ENCODE assay signal across 16 mouse cellular contexts in the genomic region with DNA sequence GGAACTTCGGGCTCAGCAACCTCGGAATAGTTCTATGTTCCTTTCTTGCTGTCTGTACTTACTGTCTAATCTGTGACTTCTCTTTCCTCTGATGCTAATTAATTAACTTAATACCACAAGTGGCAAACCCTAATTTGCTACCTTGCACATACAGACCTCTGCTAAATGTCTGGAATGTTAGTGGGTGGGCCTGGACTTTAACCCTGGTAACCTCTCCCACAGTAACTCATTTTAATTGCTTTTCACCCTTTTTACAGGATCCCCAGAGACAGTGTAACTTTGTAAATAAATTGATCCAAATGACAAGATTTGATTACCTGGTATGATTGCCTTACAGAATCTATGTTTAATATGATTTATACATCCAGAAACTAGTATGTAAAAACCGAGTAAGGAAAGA.
"Had no signal": no experiment of that assay in that cellular context is flagged by ENCODE, and none has a peak within 500 bp of the region (broad histone marks: within the 10 kb centered on the region; RNA-seq: fewer than 3 reads in every experiment).

No protein-coding gene starts in this region.

- DNase-seq: kidney, adult 2 months; liver; lung, adult 18-20 months; lung, postnatal 10 days; lung, postnatal 36 days; midbrain, embryonic 14.5 days; thymus, adult 18-20 months; thymus, postnatal 36 days had no signal

- H3K9me3 ChIP-seq: limb, embryonic 10.5 days; liver, embryonic 12.5 days; liver, embryonic 15.5 days; lung, embryonic 15.5 days had no signal

- H3K4me3 ChIP-seq: layer of hippocampus, adult 2 months; limb, embryonic 10.5 days; limb, embryonic 13.5 days; liver, embryonic 12.5 days; liver, embryonic 15.5 days; lung, embryonic 15.5 days; megakaryocyte, embryonic 14.5 days had no signal

- ATAC-seq: liver, embryonic 12.5 days had no signal

- H3K27me3 ChIP-seq: limb, embryonic 13.5 days; liver, embryonic 12.5 days; liver, embryonic 15.5 days; lung, embryonic 15.5 days; megakaryocyte, embryonic 14.5 days had no signal

- H3K9ac ChIP-seq: limb, embryonic 13.5 days; liver, embryonic 12.5 days; liver, embryonic 15.5 days; lung, embryonic 15.5 days had no signal

- H3K27ac ChIP-seq: layer of hippocampus, adult 2 months; limb, embryonic 13.5 days; liver, embryonic 12.5 days; liver, embryonic 15.5 days; lung, embryonic 15.5 days had no signal

- H3K4me1 ChIP-seq: limb, embryonic 13.5 days; liver, embryonic 12.5 days; liver, embryonic 15.5 days; lung, embryonic 15.5 days; megakaryocyte, embryonic 14.5 days had no signal

- H3K36me3 ChIP-seq: limb, embryonic 10.5 days; limb, embryonic 13.5 days; liver, embryonic 12.5 days; liver, embryonic 15.5 days; lung, embryonic 15.5 days had no signal

- H3K4me2 ChIP-seq: limb, embryonic 13.5 days; liver, embryonic 12.5 days; liver, embryonic 15.5 days; lung, embryonic 15.5 days; midbrain, embryonic 11.5 days had no signal
